Mouse (Mus musculus) brain, embryonic 14.5 days (tissue): ENCODE measurements around the gene Dnah17.

ENCODE experiments used
- CTCF ChIP-seq: fragments of 200-500 bp; IDR thresholded peaks from 2 replicates; pipeline ENCODE4 v1.5.1; 2012; ENCODE audit warnings: inconsistent platforms, mild to moderate bottlenecking, moderate library complexity, borderline replicate concordance; ENCODE audit not compliant: insufficient read depth, insufficient read length; ENCODE audit errors: extremely low read depth
- POLR2A ChIP-seq: fragments of 200-500 bp; IDR thresholded peaks from 2 replicates; pipeline ENCODE4 v1.6.1; 2012; ENCODE audit warnings: mild to moderate bottlenecking, inconsistent platforms, borderline replicate concordance; ENCODE audit not compliant: poor library complexity, insufficient read depth, insufficient read length, severe bottlenecking; ENCODE audit errors: extremely low read depth

DNA sequence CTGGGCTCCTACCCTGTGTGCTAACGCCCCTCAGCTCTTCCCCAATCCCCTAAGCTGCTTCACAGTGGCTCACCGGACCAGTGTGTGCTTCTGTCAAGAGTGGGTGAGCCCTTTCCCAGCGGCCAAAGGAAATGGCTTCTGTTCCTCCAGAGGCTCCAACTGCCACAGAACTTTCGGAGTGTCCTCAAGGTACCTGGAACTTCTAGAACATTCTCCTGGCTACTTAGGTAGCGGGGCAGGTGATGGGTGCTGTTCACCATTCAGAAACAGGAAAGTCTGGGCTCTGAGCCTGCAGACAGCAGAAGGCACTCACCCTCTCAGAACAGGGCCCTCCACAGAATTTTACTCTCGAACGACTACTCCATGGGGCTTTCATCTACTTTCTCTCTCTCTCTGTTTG is at the start of gene Dnah17:
- TF ChIP-seq CTCF: no peak
- no peak for TF ChIP-seq POLR2A
